15 mouse cellular contexts compared by ENCODE assay signal in genomic region chr10:19194646-19195045, GRCm38 (mm10).
A peak's percentile ranks its signal among the peaks of the same experiment; 100 is the strongest.
DNase-seq lines count a peak whose midpoint lies in the region.
"Had no signal": no experiment of that assay in that cellular context is flagged by ENCODE, and none has a peak within 500 bp of the region (broad histone marks: within the 10 kb centered on the region; RNA-seq: fewer than 3 reads in every experiment).

No protein-coding gene starts in this region.

- DNase-seq in heart, adult 11 months: peak; percentile 17
- no peak for DNase-seq in heart, postnatal 10 days
- DNase-seq in thymus, postnatal 0 days (ENCODE audit: low spot score): peak; percentile 73
- DNase-seq in thymus, postnatal 36 days: peak; percentile 62 to 72
- DNase-seq in lung, postnatal 4 days: no peak
- no peak for DNase-seq in ovary, adult 18-20 months (ENCODE audit: low spot score)
- no peak for DNase-seq in layer of hippocampus, postnatal 14 days (ENCODE audit: low spot score in 2 of 2)
- DNase-seq: adrenal gland, adult 8-10 months; adrenal gland, postnatal 36 days; B cell, adult 2 months; cerebellum, adult 2 months; cerebellum, postnatal 10 days; embryo, embryonic 11 days; gastrocnemius, postnatal 10 days; heart, adult 2 months had no signal

- intact Hi-C loops in heart, postnatal 10 days (cut with DNase I): no loop called here

Comparison
In these comparisons a context has a peak if more than half of its experiments do, and no peak if none do; other contexts are left out.
1. DNase-seq: peak in heart, adult 11 months (single experiment), thymus, postnatal 0 days (single experiment) and thymus, postnatal 36 days (2 of 2); none in heart, postnatal 10 days (0 of 2), lung, postnatal 4 days (0 of 2), ovary, adult 18-20 months (single experiment) and layer of hippocampus, postnatal 14 days (0 of 2).